In genomic region chr1:45116409-45117144, GRCm38 (mm10) we compare ENCODE assay signal across 12 mouse cellular contexts.
DNase-seq lines count a peak whose midpoint lies in the region; ATAC-seq and TF ChIP-seq lines count a peak whose summit lies in the region.
"Had no signal": no experiment of that assay in that cellular context is flagged by ENCODE, and none has a peak within 500 bp of the region (broad histone marks: within the 10 kb centered on the region; RNA-seq: fewer than 3 reads in every experiment).

No protein-coding gene starts in this region.

- DNase-seq in embryo, embryonic 10 days (ENCODE audit: low spot score): peak; percentile 34
- DNase-seq in embryo, embryonic 9.5 days (ENCODE audit: extremely low spot score): no peak
- DNase-seq in kidney, adult 2 months: no peak
- peak; percentile 11 for DNase-seq in brain, adult 2 months (ENCODE audit: low read depth, low spot score)
- peak; percentile 44 for DNase-seq in layer of hippocampus, adult 9-10 months (ENCODE audit: low spot score)
- no peak for DNase-seq in right cerebral cortex, postnatal 25 days
- no peak for DNase-seq in frontal cortex, postnatal 14 days (ENCODE audit: low spot score in 2 of 2)
- DNase-seq: adrenal gland, postnatal 14 days; cerebellum, adult 9-10 months; liver, postnatal 0 days; spleen, adult 18-20 months had no signal

- 59% methylated on average over 1 of the region's 1 CpGs for WGBS in kidney, embryonic 16.5 days
- 57% methylated on average over 1 of the region's 1 CpGs for WGBS in kidney, adult 2 months

- H3K27me3 ChIP-seq in kidney, embryonic 16.5 days (ENCODE audit: insufficient read depth, low read length): no peaks in the 10 kb centered on the region
- H3K27me3 ChIP-seq in kidney, adult 2 months (replicated peaks; ENCODE audit: control insufficient read depth, insufficient read depth, low read length): no peaks in the 10 kb centered on the region

- TF ChIP-seq POLR2A in kidney, adult 2 months (IDR thresholded peaks at IDR 0.05; ENCODE audit: low read depth, low read length): no peak

- no peak for TF ChIP-seq CTCF in kidney, adult 2 months (conservative IDR thresholded peaks at IDR 0.05; ENCODE audit: insufficient read depth, insufficient read length, low read depth, low read length)

- no peaks in the 10 kb centered on the region for H3K4me1 ChIP-seq in kidney, embryonic 16.5 days (ENCODE audit: insufficient read depth, low read length)
- no peaks in the 10 kb centered on the region for H3K4me1 ChIP-seq in kidney, adult 2 months (ENCODE audit: control insufficient read depth, insufficient read depth, low read length)

- H3K4me3 ChIP-seq in kidney, embryonic 16.5 days (ENCODE audit: low read length): no peak overlapping the region
- no peak overlapping the region for H3K4me3 ChIP-seq in kidney, adult 2 months (ENCODE audit: insufficient read depth, low read depth, low read length)

- H3K9me3 ChIP-seq in kidney, embryonic 16.5 days (ENCODE audit: low read length): no peaks in the 10 kb centered on the region

- no peaks in the 10 kb centered on the region for H3K36me3 ChIP-seq in kidney, embryonic 16.5 days (ENCODE audit: insufficient read depth, low read length)
- H3K36me3 ChIP-seq in kidney, adult 2 months (ENCODE audit: control insufficient read depth, insufficient read depth, low read length): no peaks in the 10 kb centered on the region

- no peak overlapping the region for H3K4me2 ChIP-seq in kidney, embryonic 16.5 days (replicated peaks; ENCODE audit: low read depth, low read length)

- no peak overlapping the region for H3K9ac ChIP-seq in kidney, embryonic 16.5 days (replicated peaks; ENCODE audit: low read length)
- H3K9ac ChIP-seq: liver, postnatal 0 days had no signal

- no peak overlapping the region for H3K27ac ChIP-seq in kidney, embryonic 16.5 days (ENCODE audit: low read length)
- H3K27ac ChIP-seq in kidney, adult 2 months (ENCODE audit: insufficient read depth, low read depth, low read length): no peak overlapping the region

- peak; percentile 23; the same call in 1 of the 2 replicates for ATAC-seq in kidney, embryonic 16.5 days (ENCODE audit: low FRiP score, low TSS enrichment)
- ATAC-seq: liver, postnatal 0 days had no signal

Comparison
In these comparisons a context has a peak if more than half of its experiments do, and no peak if none do; other contexts are left out.
1. DNase-seq: peak in embryo, embryonic 10 days (single experiment), brain, adult 2 months (single experiment) and layer of hippocampus, adult 9-10 months (single experiment); none in embryo, embryonic 9.5 days (single experiment), kidney, adult 2 months (single experiment), right cerebral cortex, postnatal 25 days (single experiment) and frontal cortex, postnatal 14 days (0 of 2).